Mouse (Mus musculus) CH12.LX (cell line): ENCODE data around the gene Ror1. TPM values are rescaled to one million over a fixed set of nuclear protein-coding genes. Genes with fewer than 3 reads are reported as not detected.

Source experiments
- DNase-seq: peaks from one replicate; pipeline ENCODE4 v3.0.0-alpha.2; 2013; ENCODE audit errors: extremely low read depth
- H3K27ac ChIP-seq: 2 replicates; pipeline ENCODE4 v1.5.1; 2012; ENCODE audit warnings: low read depth, mild to moderate bottlenecking, control low read depth, moderate library complexity; ENCODE audit not compliant: insufficient read depth
- H3K27me3 ChIP-seq: replicated peaks from 2 replicates; pipeline ENCODE3; 2012; ENCODE audit warnings: inconsistent platforms
- H3K36me3 ChIP-seq, 2 experiments: replicated peaks in 1 of 2; 2 replicates each; pipeline versions ENCODE3 to v1.6.1; 2012; ENCODE audit warnings: inconsistent platforms in 1 of 2, low read length in 1 of 2, mild to moderate bottlenecking in 1 of 2, mixed read lengths in 1 of 2, moderate library complexity in 1 of 2; ENCODE audit not compliant: control insufficient read depth in 1 of 2, insufficient read depth in 1 of 2
- H3K4me1 ChIP-seq, 2 experiments: 2 replicates each; pipeline ENCODE4 v1.6.1; 2012; ENCODE audit warnings: inconsistent platforms in 1 of 2, moderate library complexity in 1 of 2; ENCODE audit not compliant: insufficient read depth in 2 of 2, control insufficient read depth in 1 of 2
- H3K4me2 ChIP-seq: 2 replicates; pipeline ENCODE4 v1.6.1; 2012; ENCODE audit warnings: low read depth, mild to moderate bottlenecking, control low read depth; ENCODE audit not compliant: poor library complexity, insufficient read depth, severe bottlenecking
- H3K4me3 ChIP-seq, 3 experiments: fragments of 150-350 bp in 1 of 3; sonication (generic) in 1 of 3; replicated peaks in 1 of 3; 2 replicates each; pipeline versions ENCODE3 to v1.5.1; 2011 to 2012; ENCODE audit warnings: low read depth in 2 of 3, low read length in 2 of 3, mild to moderate bottlenecking in 2 of 3, moderate library complexity in 2 of 3, control low read depth in 1 of 3, improper control_type of control experiment in 1 of 3, inconsistent platforms in 1 of 3, mixed read lengths in 1 of 3; ENCODE audit not compliant: poor library complexity in 1 of 3
- H3K79me2 ChIP-seq: replicated peaks from 2 replicates; pipeline ENCODE4 v1.6.1; 2012; ENCODE audit warnings: mild to moderate bottlenecking, moderate library complexity; ENCODE audit not compliant: control insufficient read depth, poor library complexity, insufficient read depth, severe bottlenecking; ENCODE audit errors: extremely low read depth
- H3K9ac ChIP-seq: 2 replicates; pipeline ENCODE4 v1.6.1; 2012; ENCODE audit warnings: low read depth, mild to moderate bottlenecking, control low read depth, moderate library complexity; ENCODE audit not compliant: insufficient read depth
- H3K9me3 ChIP-seq: replicated peaks from 2 replicates; pipeline ENCODE3; 2012; ENCODE audit warnings: low read length, inconsistent platforms, mixed read lengths
- CHD2 ChIP-seq: IDR thresholded peaks from 2 replicates; pipeline ENCODE4 v1.6.1; 2011; ENCODE audit warnings: low read length, improper control_type of control experiment
- CTCF ChIP-seq, 2 experiments: IDR thresholded peaks in 1 of 2; conservative IDR thresholded peaks in 1 of 2; 2 replicates each; pipeline ENCODE4 v1.5.1; 2011 to 2012; ENCODE audit warnings: low read depth in 2 of 2, low read length in 2 of 2, improper control_type of control experiment in 1 of 2, inconsistent platforms in 1 of 2, mild to moderate bottlenecking in 1 of 2, moderate library complexity in 1 of 2
- E2F4 ChIP-seq: IDR thresholded peaks from 2 replicates; pipeline ENCODE4 v1.6.1; 2011; ENCODE audit warnings: low read depth, low read length, improper control_type of control experiment; ENCODE audit not compliant: insufficient replicate concordance
- EP300 ChIP-seq: IDR thresholded peaks from 2 replicates; pipeline ENCODE4 v1.6.1; 2011; ENCODE audit warnings: low read length, improper control_type of control experiment
- ETS1 ChIP-seq: conservative IDR thresholded peaks from 2 replicates; pipeline ENCODE4 v1.6.1; 2012; ENCODE audit warnings: low read depth, mild to moderate bottlenecking, inconsistent platforms, low read length, improper control_type of control experiment, moderate library complexity
- HCFC1 ChIP-seq: IDR thresholded peaks from 2 replicates; pipeline ENCODE4 v1.6.1; 2012; ENCODE audit warnings: low read depth, mild to moderate bottlenecking, inconsistent platforms, low read length, improper control_type of control experiment
- JUN ChIP-seq: IDR thresholded peaks from 2 replicates; pipeline ENCODE4 v1.6.1; 2011; ENCODE audit warnings: low read depth, mild to moderate bottlenecking, low read length, improper control_type of control experiment, moderate library complexity; ENCODE audit not compliant: insufficient read depth
- KAT2A ChIP-seq: IDR thresholded peaks from 2 replicates; pipeline ENCODE4 v1.6.1; 2012; ENCODE audit warnings: low read length, improper control_type of control experiment, inconsistent platforms; ENCODE audit not compliant: insufficient replicate concordance
- MAZ ChIP-seq: IDR thresholded peaks from 2 replicates; pipeline ENCODE4 v1.6.1; 2012; ENCODE audit warnings: low read depth, mild to moderate bottlenecking, inconsistent platforms, low read length, improper control_type of control experiment, moderate library complexity
- MEF2A ChIP-seq: IDR thresholded peaks from 2 replicates; pipeline ENCODE4 v1.6.1; 2014; ENCODE audit warnings: low read depth, mild to moderate bottlenecking, inconsistent platforms, low read length, improper control_type of control experiment, borderline replicate concordance
- MYC ChIP-seq: IDR thresholded peaks from 2 replicates; pipeline ENCODE4 v1.6.1; 2011; ENCODE audit warnings: low read depth, mild to moderate bottlenecking, improper control_type of control experiment, low read length
- NRF1 ChIP-seq: IDR thresholded peaks from 2 replicates; pipeline ENCODE4 v1.6.1; 2014; ENCODE audit warnings: low read depth, mild to moderate bottlenecking, inconsistent platforms, low read length, improper control_type of control experiment, moderate library complexity
- POLR2AphosphoS2 ChIP-seq: IDR thresholded peaks from 2 replicates; pipeline ENCODE4 v1.6.1; 2011; ENCODE audit warnings: low read depth, low read length, improper control_type of control experiment
- RAD21 ChIP-seq: IDR thresholded peaks from 2 replicates; pipeline ENCODE4 v1.6.1; 2011; ENCODE audit warnings: low read depth, mild to moderate bottlenecking, low read length, improper control_type of control experiment, moderate library complexity
- SIN3A ChIP-seq: IDR thresholded peaks from 2 replicates; pipeline ENCODE4 v1.6.1; 2012; ENCODE audit warnings: low read length, improper control_type of control experiment, inconsistent platforms
- SMC3 ChIP-seq: IDR thresholded peaks from 2 replicates; pipeline ENCODE4 v1.6.1; 2011; ENCODE audit warnings: low read depth, low read length, improper control_type of control experiment
- USF1 ChIP-seq: IDR thresholded peaks from 2 replicates; pipeline ENCODE4 v1.6.1; 2014; ENCODE audit warnings: low read depth, mild to moderate bottlenecking, inconsistent platforms, low read length, improper control_type of control experiment
- USF2 ChIP-seq: conservative IDR thresholded peaks from 2 replicates; pipeline ENCODE4 v1.6.1; 2011; ENCODE audit warnings: low read depth, low read length, improper control_type of control experiment
- ZKSCAN1 ChIP-seq: IDR thresholded peaks from 2 replicates; pipeline ENCODE4 v1.6.1; 2012; ENCODE audit warnings: low read depth, inconsistent platforms, low read length, improper control_type of control experiment, borderline replicate concordance
- ZMIZ1 ChIP-seq: IDR thresholded peaks from 2 replicates; pipeline ENCODE4 v1.6.1; 2012; ENCODE audit warnings: low read depth, mild to moderate bottlenecking, inconsistent platforms, low read length, improper control_type of control experiment
- ZNF384 ChIP-seq: IDR thresholded peaks from 2 replicates; pipeline ENCODE4 v1.6.1; 2012; ENCODE audit warnings: low read depth, low read length, improper control_type of control experiment, inconsistent platforms
- dilution Hi-C: fragments of 300-500 bp; cut with MboI; formaldehyde crosslinking; loops from 2 replicates; pipeline ENCODE4 v1.14.3; 2020; ENCODE audit warnings: low sequenced_read_pairs; ENCODE audit not compliant: extremely low pct_unique_long_range_greater_than_20kb, extremely low pct_ligation_motif_present
- in situ Hi-C: fragments of 300-500 bp; cut with MboI; formaldehyde crosslinking; loops from 3 replicates; pipeline ENCODE4 v1.14.3; 2019; ENCODE audit warnings: low sequenced_read_pairs, low pct_ligation_motif_present, low pct_unique_long_range_greater_than_20kb, mixed read lengths
- polyA plus RNA-seq: library from polyadenylated mRNA; unstranded; fragments of >175 nt; gene quantifications from 2 replicates; pipeline ENCODE4 v1.2.1, GENCODE M21; 2012; ENCODE audit warnings: low read depth; ENCODE audit not compliant: insufficient read length
- total RNA-seq, 2 experiments: library from RNA; depleted of rRNA; stranded (reverse); fragments of 300-350 nt in 1 of 2; fragments of >200 nt in 1 of 2; gene quantifications; 2 replicates each; pipeline ENCODE4 v1.2.3; 2012 to 2014

Ror1 gene
- total and polyA plus RNA-seq, 3 experiments, result not detected

DNA sequence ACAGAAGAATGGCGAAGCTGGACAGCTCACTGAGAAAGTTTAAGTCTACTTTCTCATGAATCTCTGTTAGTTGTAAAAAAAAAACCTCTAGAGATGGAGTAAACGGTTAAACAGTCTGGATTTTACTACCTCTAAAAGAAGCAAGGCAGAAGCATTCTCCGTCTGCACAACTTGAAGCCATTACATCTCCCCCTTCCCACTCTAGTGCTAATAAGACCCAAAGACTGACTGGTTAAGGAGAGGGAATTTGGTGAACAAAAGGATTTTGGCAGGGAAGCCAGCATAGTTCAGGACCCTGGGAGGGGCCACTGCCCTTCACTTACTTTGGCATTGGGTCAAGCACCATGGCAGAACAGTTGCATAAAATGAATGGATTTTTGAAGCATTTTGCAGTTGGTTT is 35.8 kb upstream of the Ror1 start:
- TF ChIP-seq RAD21, result no peak
- no peak for TF ChIP-seq CTCF (conservative IDR thresholded peaks at IDR 0.05 in 1 of 2, IDR thresholded peaks at IDR 0.05 in 1 of 2; ENCODE audit: low read depth in 2 of 2, low read length in 2 of 2)
- TF ChIP-seq MAZ, result no peak
- TF ChIP-seq EP300, result no peak
- no peak for TF ChIP-seq KAT2A
- TF ChIP-seq NRF1, result no peak
- TF ChIP-seq HCFC1, result no peak
- no peak for TF ChIP-seq ZMIZ1
- no peak for TF ChIP-seq USF2
- TF ChIP-seq ZNF384, result no peak
- TF ChIP-seq USF1, result no peak

DNA sequence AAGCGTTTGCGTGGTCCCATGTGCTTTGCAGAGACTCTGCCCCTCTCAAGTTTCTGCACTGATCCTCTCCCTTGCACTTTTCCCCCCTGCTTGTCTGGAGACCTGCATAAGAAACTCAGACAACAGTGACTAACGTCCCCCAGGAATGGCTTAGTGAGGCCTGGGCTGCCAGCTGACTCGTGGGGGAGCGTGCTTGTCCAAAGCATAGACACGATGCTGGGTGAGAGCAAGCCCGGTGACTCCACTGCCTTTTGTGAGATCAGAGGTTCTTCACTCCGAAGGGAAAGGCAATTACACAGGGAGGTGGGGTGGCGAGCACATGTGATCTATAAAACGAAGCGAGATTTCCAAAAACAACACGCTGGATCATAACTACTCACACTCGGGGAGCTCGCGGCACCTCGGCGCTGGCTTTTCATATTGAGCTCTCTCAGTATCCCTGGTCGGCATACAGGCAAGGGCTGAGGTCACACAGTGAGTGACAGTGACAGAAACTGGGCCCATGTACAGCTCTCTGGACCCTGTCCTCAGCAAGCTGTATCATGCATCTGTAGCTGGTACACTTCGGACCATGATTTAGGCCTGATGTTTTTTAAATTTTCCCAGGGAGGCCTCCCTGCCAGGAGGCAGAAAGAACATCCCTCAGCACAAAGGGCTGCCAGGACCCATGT is 34.1 kb upstream of the Ror1 start:
- no peak overlapping the region for H3K27ac ChIP-seq
- dilution Hi-C loops (no loop called here), in situ Hi-C loops (no loop called here)
- no peak overlapping the region for H3K4me3 ChIP-seq
- no peaks in the 10 kb centered on the region for H3K36me3 ChIP-seq
- H3K4me2 ChIP-seq, result no peak overlapping the region
- H3K79me2 ChIP-seq, result no peaks in the 10 kb centered on the region
- H3K9ac ChIP-seq, result no peak overlapping the region
- no peaks in the 10 kb centered on the region for H3K4me1 ChIP-seq
- no peaks in the 10 kb centered on the region for H3K9me3 ChIP-seq
- DNase-seq, result no peak
- no peaks in the 10 kb centered on the region for H3K27me3 ChIP-seq
- TF ChIP-seq E2F4, result no peak
- no peak for TF ChIP-seq ZKSCAN1
- no peak for TF ChIP-seq HCFC1
- no peak for TF ChIP-seq ETS1
- TF ChIP-seq NRF1, result no peak
- no peak for TF ChIP-seq ZNF384
- no peak for TF ChIP-seq MYC
- no peak for TF ChIP-seq RAD21
- no peak for TF ChIP-seq POLR2AphosphoS2
- no peak for TF ChIP-seq MEF2A
- TF ChIP-seq CHD2, result no peak
- TF ChIP-seq SMC3, result no peak
- no peak for TF ChIP-seq JUN
- no peak for TF ChIP-seq SIN3A
- TF ChIP-seq, all 38 proteins: peak for 0

More for the DNA sequence above, 35.8 kb upstream of the Ror1 start:
- no peaks in the 10 kb centered on the region for H3K79me2 ChIP-seq
- no peaks in the 10 kb centered on the region for H3K9me3 ChIP-seq
- no peak overlapping the region for H3K4me2 ChIP-seq
- H3K4me3 ChIP-seq, result no peak overlapping the region
- H3K9ac ChIP-seq, result no peak overlapping the region
- dilution Hi-C loops, result no loop called here
- in situ Hi-C loops, result no loop called here
- no peaks in the 10 kb centered on the region for H3K27me3 ChIP-seq
- DNase-seq, result no peak
- H3K27ac ChIP-seq, result no peak overlapping the region
- H3K4me1 ChIP-seq, result no peaks in the 10 kb centered on the region
- H3K36me3 ChIP-seq, result no peaks in the 10 kb centered on the region
